Mouse (Mus musculus) adrenal gland, adult (tissue): ENCODE data around the gene Art1.

ENCODE experiments used
- DNase-seq, 2 experiments: peaks; one replicate each; pipeline ENCODE4 v3.0.0; 2022 to 2023; ENCODE audit warnings: low spot score in 1 of 2; ENCODE audit not compliant: inconsistent age in 2 of 2

The Art1 gene

GRCm38 (mm10) chr7:102101487-102101886 lies at the start of gene Art1:
TSS of gene Art1 (plus strand) at chr7:102101743.
- no peak for DNase-seq

- DNase-seq = no peak
Measured at GRCm38 (mm10) chr7:102061353-102061752, 40.2 kb upstream of the Art1 start.

- no peak for DNase-seq
Measured at GRCm38 (mm10) chr7:102062203-102062602, 39.3 kb upstream of the Art1 start.

GRCm38 (mm10) chr7:102063891-102064290 lies 37.7 kb upstream of the Art1 start:
- no peak for DNase-seq

- DNase-seq = no peak
Measured at GRCm38 (mm10) chr7:102064655-102065045, 36.9 kb upstream of the Art1 start.

- DNase-seq = peak; percentile 94 to 98
Measured at GRCm38 (mm10) chr7:102065046-102065891, 36.3 kb upstream of the Art1 start, which contains the start of the genes Rnf121, Xndc1 and Xntrpc. TSS of gene Rnf121 (minus strand) at chr7:102065469. TSS of gene Xndc1 (plus strand) at chr7:102065511. TSS of gene Xntrpc (plus strand) at chr7:102065713.

GRCm38 (mm10) chr7:102066363-102066762 lies 35.2 kb upstream of the Art1 start:
- DNase-seq = no peak

GRCm38 (mm10) chr7:102076714-102077296 lies 24.7 kb upstream of the Art1 start:
- peak in 1 of 2 experiments; percentile 66 for DNase-seq

- DNase-seq = peak in 1 of 2 experiments; percentile 73
Measured at GRCm38 (mm10) chr7:102078517-102078916, 23.0 kb upstream of the Art1 start.

GRCm38 (mm10) chr7:102080311-102080710 lies 21.2 kb upstream of the Art1 start:
- no peak for DNase-seq

GRCm38 (mm10) chr7:102081784-102082183 lies 19.8 kb upstream of the Art1 start:
- no peak for DNase-seq

GRCm38 (mm10) chr7:102082816-102083215 lies 18.7 kb upstream of the Art1 start, which contains the start of gene Trpc2:
TSS of gene Trpc2 (plus strand) at chr7:102083116.
- DNase-seq = no peak

- no peak for DNase-seq
Measured at GRCm38 (mm10) chr7:102084041-102084696, 17.4 kb upstream of the Art1 start.

- DNase-seq = no peak
Measured at GRCm38 (mm10) chr7:102087336-102087735, 14.2 kb upstream of the Art1 start.

- DNase-seq = no peak
Measured at GRCm38 (mm10) chr7:102099760-102100661, 1.5 kb upstream of the Art1 start.

- DNase-seq = no peak
Measured at GRCm38 (mm10) chr7:102100868-102101267, 675 bp upstream of the Art1 start.

GRCm38 (mm10) chr7:102102241-102102640 lies 698 bp downstream of the Art1 start:
- DNase-seq = no peak

GRCm38 (mm10) chr7:102102696-102103095 lies 1.2 kb downstream of the Art1 start:
- DNase-seq = no peak

- no peak for DNase-seq
Measured at GRCm38 (mm10) chr7:102103555-102103954, 2.0 kb downstream of the Art1 start.

- no peak for DNase-seq
Measured at GRCm38 (mm10) chr7:102104126-102104525, 2.6 kb downstream of the Art1 start.
